Mouse (Mus musculus) hindbrain, embryonic 11.5 days (tissue): ENCODE measurements around the gene Cfap298. TPM values are rescaled to one million over a fixed set of nuclear protein-coding genes. Genes with fewer than 3 reads are reported as not detected.

Experiments used
- ATAC-seq: fragments of 200-750 bp; cut with Nextera tagmentation; 2 replicates; pipeline ENCODE4 v1.8.0; 2017; ENCODE audit warnings: mild to moderate bottlenecking, moderate TSS enrichment, moderate library complexity; ENCODE audit not compliant: low FRiP score
- DNase-seq: peaks from one replicate; pipeline ENCODE4 v3.0.0-alpha.2; 2015; ENCODE audit warnings: low spot score
- H3K27ac ChIP-seq: fragments of 300-500 bp; sonication (generic); 2 replicates; pipeline ENCODE4 v1.5.1; 2014; ENCODE audit warnings: mild to moderate bottlenecking, low read depth, low read length
- H3K27me3 ChIP-seq: fragments of 300-500 bp; sonication (generic); 2 replicates; pipeline ENCODE4 v1.6.1; 2014; ENCODE audit warnings: mild to moderate bottlenecking, low read length, moderate library complexity, mixed read lengths; ENCODE audit not compliant: control insufficient read depth, insufficient read depth
- H3K36me3 ChIP-seq: fragments of 300-500 bp; sonication (generic); 2 replicates; pipeline ENCODE4 v1.6.1; 2014; ENCODE audit warnings: mild to moderate bottlenecking, low read length, moderate library complexity, mixed read lengths; ENCODE audit not compliant: control insufficient read depth, insufficient read depth
- H3K4me1 ChIP-seq: fragments of 300-500 bp; sonication (generic); replicated peaks from 2 replicates; pipeline ENCODE4 v1.6.1; 2014; ENCODE audit warnings: low read length, mixed read lengths; ENCODE audit not compliant: control insufficient read depth, insufficient read depth
- H3K4me2 ChIP-seq: fragments of 300-500 bp; sonication (generic); replicated peaks from 2 replicates; pipeline ENCODE4 v1.6.1; 2014; ENCODE audit warnings: mild to moderate bottlenecking, low read depth, low read length
- H3K4me3 ChIP-seq: fragments of 300-500 bp; sonication (generic); 2 replicates; pipeline ENCODE4 v1.5.1; 2014; ENCODE audit warnings: low read depth, low read length
- H3K9ac ChIP-seq: fragments of 300-500 bp; sonication (generic); 2 replicates; pipeline ENCODE4 v1.6.1; 2014; ENCODE audit warnings: low read depth, low read length
- H3K9me3 ChIP-seq: fragments of 300-500 bp; sonication (generic); 2 replicates; pipeline ENCODE4 v1.6.1; 2016; ENCODE audit warnings: low read length; ENCODE audit not compliant: control insufficient read depth
- WGBS: fragments of 180-500 bp; shearing (Covaris S2); extraction: QIAGEN DNeasy Blood & Tissue Kit; methylation state at CpG from one replicate; pipeline ENCODE4 v1.1.7; 2014; 5-methylcytosine and 5-hydroxymethylcytosine counted together
- polyA plus RNA-seq: library from polyadenylated mRNA; unstranded; fragments of >200 nt; fragmentation: Nextera tagmentation; extraction: Ambion mirVana; gene quantifications from 2 replicates; pipeline ENCODE4 v1.2.1, GENCODE M21; 2014

Cfap298 gene
- polyA plus RNA-seq, 1 experiment from 2014 or later = 57.3 TPM

- H3K4me1 ChIP-seq = no peaks in the 10 kb centered on the region
- WGBS = 89% methylated on average over 9 of the region's 9 CpGs
- no peak overlapping the region for H3K9ac ChIP-seq
- H3K27me3 ChIP-seq = no peaks in the 10 kb centered on the region
- H3K9me3 ChIP-seq = no peaks in the 10 kb centered on the region
- H3K36me3 ChIP-seq = no peaks in the 10 kb centered on the region
- DNase-seq = no peak
- no peak overlapping the region for H3K4me3 ChIP-seq
- ATAC-seq = no peak
- no peak overlapping the region for H3K4me2 ChIP-seq
- H3K27ac ChIP-seq = no peak overlapping the region
These were observed 18.2 kb upstream of the Cfap298 start for GRCm38 (mm10) chr16:90953147-90953546.

- Histone ChIP-seq H3K4me2 (no peak overlapping the region), H3K4me3 (no peak overlapping the region), H3K27me3 (no peaks in the 10 kb centered on the region), H3K27ac (no peak overlapping the region), H3K9me3 (no peaks in the 10 kb centered on the region), H3K36me3 (no peaks in the 10 kb centered on the region), H3K4me1 (no peaks in the 10 kb centered on the region), H3K9ac (no peak overlapping the region)
- 59% methylated on average over 17 of the region's 17 CpGs for WGBS
- DNase-seq (no peak), ATAC-seq (no peak)
These were observed 15.5 kb upstream of the Cfap298 start for GRCm38 (mm10) chr16:90950354-90950963.

- no peak overlapping the region for H3K4me2 ChIP-seq
- no peaks in the 10 kb centered on the region for H3K4me1 ChIP-seq
- DNase-seq (no peak), ATAC-seq (no peak)
- no peak overlapping the region for H3K4me3 ChIP-seq
- H3K9me3 ChIP-seq = no peaks in the 10 kb centered on the region
- whole genome bisulfite sequencing = 87% methylated on average over 8 of the region's 8 CpGs
- no peaks in the 10 kb centered on the region for H3K27me3 ChIP-seq
- no peak overlapping the region for H3K27ac ChIP-seq
- no peaks in the 10 kb centered on the region for H3K36me3 ChIP-seq
- H3K9ac ChIP-seq = no peak overlapping the region
These were observed 12.1 kb upstream of the Cfap298 start for GRCm38 (mm10) chr16:90946977-90947376.

GRCm38 (mm10) chr16:90941246-90941645 is 6.3 kb upstream of the Cfap298 start:
- Histone ChIP-seq H3K4me3 (no peak overlapping the region), H3K27ac (no peak overlapping the region), H3K4me2 (no peak overlapping the region), H3K9ac (no peak overlapping the region), H3K9me3 (no peaks in the 10 kb centered on the region), H3K27me3 (no peaks in the 10 kb centered on the region), H3K36me3 (no peaks in the 10 kb centered on the region), H3K4me1 (no peaks in the 10 kb centered on the region)
- 95% methylated on average over 7 of the region's 7 CpGs for WGBS
- ATAC-seq (no peak), DNase-seq (no peak)

DNA sequence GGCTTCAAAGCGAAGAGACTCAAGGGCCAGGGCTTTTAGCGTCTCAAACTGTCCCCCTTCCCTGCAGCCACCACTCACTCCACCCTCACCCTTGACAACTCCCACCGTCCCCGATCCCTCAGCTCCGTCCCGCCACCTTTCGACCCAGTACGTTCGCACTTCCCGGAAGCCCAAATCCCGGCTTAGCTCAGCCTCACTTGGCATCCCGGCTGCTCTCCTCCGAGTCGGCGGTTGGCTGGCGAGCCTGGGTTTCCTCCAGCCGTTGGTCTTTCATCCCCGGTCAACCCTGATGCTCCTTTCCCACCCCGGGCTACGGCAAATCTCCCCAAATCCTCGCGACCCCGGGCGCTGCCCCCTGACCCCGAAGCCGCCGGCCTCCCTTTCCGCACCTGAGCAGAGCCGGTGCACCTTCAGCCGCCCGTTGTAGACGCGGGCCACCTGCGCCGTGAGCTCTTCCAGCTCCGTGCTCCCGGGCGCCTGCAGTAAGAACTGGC is 674 bp downstream of the Cfap298 start:
- DNase-seq (peak; percentile 67), ATAC-seq (peak; percentile 67)
- H3K9ac ChIP-seq = peak overlapping the region; percentile 80
- peak overlapping the region; percentile 80 for H3K4me3 ChIP-seq
- H3K27ac ChIP-seq = peak overlapping the region; percentile 81
- H3K4me1 ChIP-seq = no peaks in the 10 kb centered on the region
- H3K9me3 ChIP-seq = no peaks in the 10 kb centered on the region
- WGBS = 1% methylated on average over 38 of the region's 38 CpGs
- no peaks in the 10 kb centered on the region for H3K27me3 ChIP-seq
- peak overlapping the region; percentile 82 for H3K4me2 ChIP-seq
- no peaks in the 10 kb centered on the region for H3K36me3 ChIP-seq

DNA sequence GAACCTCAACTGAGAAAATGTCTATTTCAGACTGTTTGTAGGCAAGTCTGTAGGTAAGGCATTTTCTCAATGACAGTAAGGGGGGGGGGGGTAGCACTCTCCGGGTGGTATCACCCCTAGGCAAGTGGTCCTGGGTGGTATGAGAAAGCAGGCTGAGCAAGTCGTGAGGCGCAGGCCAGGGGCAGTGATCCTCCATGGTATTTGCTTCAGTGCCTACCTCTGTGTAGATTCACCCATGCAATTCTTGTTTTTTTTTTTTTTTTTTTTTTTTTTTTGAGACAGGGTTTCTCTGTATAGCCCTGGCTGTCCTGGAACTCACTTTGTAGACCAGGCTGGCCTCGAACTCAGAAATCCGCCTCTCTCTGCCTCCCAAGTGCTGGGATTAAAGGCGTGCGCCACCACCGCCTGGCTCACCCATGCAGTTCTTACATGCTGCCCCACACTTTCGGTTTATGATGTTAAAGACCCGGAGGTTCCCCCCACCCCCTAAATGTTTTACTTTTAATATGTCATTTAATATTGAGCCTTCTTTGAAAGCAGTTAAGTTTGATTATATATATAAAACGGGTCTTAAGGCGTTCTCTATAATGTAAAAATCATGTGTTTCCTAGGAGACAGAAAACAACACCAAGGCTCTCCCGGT is 1.3 kb downstream of the Cfap298 start:
- no peak for ATAC-seq
- DNase-seq = no peak
- Histone ChIP-seq H3K27me3 (no peaks in the 10 kb centered on the region), H3K9me3 (no peaks in the 10 kb centered on the region), H3K36me3 (no peaks in the 10 kb centered on the region), H3K9ac (peak overlapping the region; percentile 80), H3K4me2 (peak overlapping the region; percentile 82), H3K4me3 (peak overlapping the region; percentile 80), H3K4me1 (no peaks in the 10 kb centered on the region), H3K27ac (no peak overlapping the region)
- 29% methylated on average over 13 of the region's 13 CpGs for WGBS

- no peak overlapping the region for H3K4me2 ChIP-seq
- H3K9me3 ChIP-seq = no peaks in the 10 kb centered on the region
- no peaks in the 10 kb centered on the region for H3K4me1 ChIP-seq
- 89% methylated on average over 4 of the region's 4 CpGs for WGBS
- no peak overlapping the region for H3K4me3 ChIP-seq
- H3K9ac ChIP-seq = no peak overlapping the region
- DNase-seq (no peak), ATAC-seq (no peak)
- no peaks in the 10 kb centered on the region for H3K27me3 ChIP-seq
- H3K36me3 ChIP-seq = no peaks in the 10 kb centered on the region
- H3K27ac ChIP-seq = no peak overlapping the region
These were observed 7.5 kb downstream of the Cfap298 start for GRCm38 (mm10) chr16:90927446-90927845.

GRCm38 (mm10) chr16:90925461-90925860 is 9.5 kb downstream of the Cfap298 start:
- Histone ChIP-seq H3K27ac (no peak overlapping the region), H3K4me2 (no peak overlapping the region), H3K9me3 (no peaks in the 10 kb centered on the region), H3K36me3 (no peaks in the 10 kb centered on the region), H3K27me3 (no peaks in the 10 kb centered on the region), H3K4me3 (no peak overlapping the region), H3K9ac (no peak overlapping the region), H3K4me1 (no peaks in the 10 kb centered on the region)
- 27% methylated on average over 5 of the region's 5 CpGs for WGBS
- ATAC-seq = peak; percentile 44; the same call in 1 of the 2 replicates
- DNase-seq = peak; percentile 77
